Mouse (Mus musculus): ENCODE measurements around the gene Cxcl17.

GRCm38 (mm10) chr7:25427144-25427543 is 14.5 kb upstream of the Cxcl17 start:
- TF ChIP-seq E2F4 (IDR thresholded peaks at IDR 0.05; ENCODE audit: insufficient replicate concordance, low read depth, low read length) (no peak), CTCF (conservative IDR thresholded peaks at IDR 0.05 in 1 of 2, IDR thresholded peaks at IDR 0.05 in 1 of 2; ENCODE audit: low read depth in 2 of 2, low read length in 2 of 2) (no peak), JUND (conservative IDR thresholded peaks at IDR 0.05; ENCODE audit: low read depth, low read length) (no peak), POLR2A (IDR thresholded peaks at IDR 0.05; ENCODE audit: low read depth, low read length) (no peak), POLR2AphosphoS2 (IDR thresholded peaks at IDR 0.05; ENCODE audit: low read depth, low read length) (no peak), TCF12 (IDR thresholded peaks at IDR 0.05; ENCODE audit: low read depth, low read length) (no peak), USF2 (conservative IDR thresholded peaks at IDR 0.05; ENCODE audit: low read depth, low read length) (no peak), BHLHE40 (IDR thresholded peaks at IDR 0.05; ENCODE audit: low read depth, low read length) (no peak), ZMIZ1 (IDR thresholded peaks at IDR 0.05; ENCODE audit: low read depth, low read length) (no peak), RAD21 (IDR thresholded peaks at IDR 0.05; ENCODE audit: low read depth, low read length) (no peak), EP300 (IDR thresholded peaks at IDR 0.05; ENCODE audit: low read length) (no peak), ZC3H11A (IDR thresholded peaks at IDR 0.05; ENCODE audit: low read depth, low read length) (no peak), CHD1 (IDR thresholded peaks at IDR 0.05; ENCODE audit: low read depth, low read length) (no peak)

Measured in CH12.LX (cell line).